Mouse (Mus musculus): Measurements from ENCODE around the gene Ckap5. TPM values are rescaled to one million over a fixed set of nuclear protein-coding genes. Genes with fewer than 3 reads are reported as not detected.
"Not testable (repeated sequence)": the region's sequence is repeated elsewhere in the genome, so short reads cannot be mapped to it uniquely, and the experiment has no call there.

The Ckap5 gene
- polyA plus RNA-seq (2012; rRNA removed) = 4.9 and 5.9 TPM in 2 replicates

GRCm38 (mm10) chr2:91526294-91527146 is at the start of gene Ckap5:
Ckap5 (plus strand) TSS chr2:91526762.
- Histone ChIP-seq H3K4me1 (ENCODE audit: control insufficient read depth, insufficient read depth, low read length) (no peaks in the 10 kb centered on the region; the same call in 1 of the 2 replicates), H3K36me3 (ENCODE audit: control insufficient read depth, insufficient read depth, low read length) (no peaks in the 10 kb centered on the region), H3K4me3 (ENCODE audit: insufficient read depth, low read depth, low read length) (peak within 1 kb of the TSS; percentile 88), H3K27me3 (replicated peaks; ENCODE audit: control insufficient read depth, insufficient read depth, low read length) (no peaks in the 10 kb centered on the region), H3K27ac (ENCODE audit: insufficient read depth, low read depth, low read length) (peak within 1 kb of the TSS; percentile 74)
- under 1% methylated on average over 64 of the region's 64 CpGs for WGBS
- no peak for TF ChIP-seq POLR2A (IDR thresholded peaks at IDR 0.05; ENCODE audit: low read depth, low read length)
- no peak for TF ChIP-seq CTCF (conservative IDR thresholded peaks at IDR 0.05; ENCODE audit: insufficient read depth, insufficient read length, low read depth, low read length)
- peak; percentile 96 for DNase-seq

GRCm38 (mm10) chr2:91476841-91477240 is 49.7 kb upstream of the Ckap5 start:
- Histone ChIP-seq H3K36me3 (ENCODE audit: control insufficient read depth, insufficient read depth, low read length) (no peaks in the 10 kb centered on the region), H3K4me1 (ENCODE audit: control insufficient read depth, insufficient read depth, low read length) (no peaks in the 10 kb centered on the region; the same call in 1 of the 2 replicates), H3K27me3 (replicated peaks; ENCODE audit: control insufficient read depth, insufficient read depth, low read length) (no peaks in the 10 kb centered on the region), H3K4me3 (ENCODE audit: insufficient read depth, low read depth, low read length) (no peak overlapping the region), H3K27ac (ENCODE audit: insufficient read depth, low read depth, low read length) (no peak overlapping the region)
- TF ChIP-seq CTCF (conservative IDR thresholded peaks at IDR 0.05; ENCODE audit: insufficient read depth, insufficient read length, low read depth, low read length) (no peak), POLR2A (IDR thresholded peaks at IDR 0.05; ENCODE audit: low read depth, low read length) (no peak)
- DNase-seq = no peak
- 75% methylated on average over 7 of the region's 7 CpGs for WGBS

GRCm38 (mm10) chr2:91480399-91480801 is 46.2 kb upstream of the Ckap5 start:
- no peaks in the 10 kb centered on the region for H3K4me1 ChIP-seq (ENCODE audit: control insufficient read depth, insufficient read depth, low read length)
- no peaks in the 10 kb centered on the region for H3K36me3 ChIP-seq (ENCODE audit: control insufficient read depth, insufficient read depth, low read length)
- H3K4me3 ChIP-seq (ENCODE audit: insufficient read depth, low read depth, low read length) = no peak overlapping the region
- no peak for DNase-seq
- TF ChIP-seq POLR2A (IDR thresholded peaks at IDR 0.05; ENCODE audit: low read depth, low read length) (no peak), CTCF (conservative IDR thresholded peaks at IDR 0.05; ENCODE audit: insufficient read depth, insufficient read length, low read depth, low read length) (no peak)
- H3K27me3 ChIP-seq (replicated peaks; ENCODE audit: control insufficient read depth, insufficient read depth, low read length) = no peaks in the 10 kb centered on the region
- no peak overlapping the region for H3K27ac ChIP-seq (ENCODE audit: insufficient read depth, low read depth, low read length)
- WGBS = 97% methylated on average over 9 of the region's 9 CpGs

- peak; percentile 81 for DNase-seq
- Histone ChIP-seq H3K4me3 (ENCODE audit: insufficient read depth, low read depth, low read length) (no peak overlapping the region), H3K27ac (ENCODE audit: insufficient read depth, low read depth, low read length) (no peak overlapping the region), H3K27me3 (replicated peaks; ENCODE audit: control insufficient read depth, insufficient read depth, low read length) (no peaks in the 10 kb centered on the region), H3K36me3 (ENCODE audit: control insufficient read depth, insufficient read depth, low read length) (no peaks in the 10 kb centered on the region), H3K4me1 (ENCODE audit: control insufficient read depth, insufficient read depth, low read length) (no peaks in the 10 kb centered on the region)
- TF ChIP-seq POLR2A (IDR thresholded peaks at IDR 0.05; ENCODE audit: low read depth, low read length) (no peak), CTCF (conservative IDR thresholded peaks at IDR 0.05; ENCODE audit: insufficient read depth, insufficient read length, low read depth, low read length) (peak; percentile 61)
- 51% methylated on average over 6 of the region's 6 CpGs for WGBS
These were observed 45.6 kb upstream of the Ckap5 start for GRCm38 (mm10) chr2:91480805-91481514.

GRCm38 (mm10) chr2:91484698-91485097 is 41.9 kb upstream of the Ckap5 start:
- WGBS = 65% methylated on average over 4 of the region's 4 CpGs
- no peak for TF ChIP-seq POLR2A (IDR thresholded peaks at IDR 0.05; ENCODE audit: low read depth, low read length)
- TF ChIP-seq CTCF (conservative IDR thresholded peaks at IDR 0.05; ENCODE audit: insufficient read depth, insufficient read length, low read depth, low read length) = no peak
- no peak overlapping the region for H3K4me3 ChIP-seq (ENCODE audit: insufficient read depth, low read depth, low read length)
- no peak overlapping the region for H3K27ac ChIP-seq (ENCODE audit: insufficient read depth, low read depth, low read length)
- no peak for DNase-seq
- H3K36me3 ChIP-seq (ENCODE audit: control insufficient read depth, insufficient read depth, low read length) = no peaks in the 10 kb centered on the region; the same call in 1 of the 2 replicates
- no peaks in the 10 kb centered on the region for H3K4me1 ChIP-seq (ENCODE audit: control insufficient read depth, insufficient read depth, low read length)
- no peaks in the 10 kb centered on the region for H3K27me3 ChIP-seq (replicated peaks; ENCODE audit: control insufficient read depth, insufficient read depth, low read length)

GRCm38 (mm10) chr2:91485256-91485655 is 41.3 kb upstream of the Ckap5 start:
- Histone ChIP-seq H3K27ac (ENCODE audit: insufficient read depth, low read depth, low read length) (no peak overlapping the region), H3K36me3 (ENCODE audit: control insufficient read depth, insufficient read depth, low read length) (no peaks in the 10 kb centered on the region; the same call in 1 of the 2 replicates), H3K27me3 (replicated peaks; ENCODE audit: control insufficient read depth, insufficient read depth, low read length) (no peaks in the 10 kb centered on the region), H3K4me1 (ENCODE audit: control insufficient read depth, insufficient read depth, low read length) (no peaks in the 10 kb centered on the region), H3K4me3 (ENCODE audit: insufficient read depth, low read depth, low read length) (no peak overlapping the region)
- no peak for TF ChIP-seq POLR2A (IDR thresholded peaks at IDR 0.05; ENCODE audit: low read depth, low read length)
- TF ChIP-seq CTCF (conservative IDR thresholded peaks at IDR 0.05; ENCODE audit: insufficient read depth, insufficient read length, low read depth, low read length) = no peak
- WGBS = 50% methylated on average over 6 of the region's 6 CpGs
- DNase-seq = peak; percentile 57

- H3K27ac ChIP-seq (ENCODE audit: insufficient read depth, low read depth, low read length); H3K4me3 ChIP-seq (ENCODE audit: insufficient read depth, low read depth, low read length); H3K27me3 ChIP-seq (replicated peaks; ENCODE audit: control insufficient read depth, insufficient read depth, low read length); H3K4me1 ChIP-seq (ENCODE audit: control insufficient read depth, insufficient read depth, low read length); H3K36me3 ChIP-seq (ENCODE audit: control insufficient read depth, insufficient read depth, low read length): not testable (repeated sequence)
- 0 out of 2 replicates have a peak, but pooled peaks have one; percentile 15 for TF ChIP-seq CTCF (conservative IDR thresholded peaks at IDR 0.05; ENCODE audit: insufficient read depth, insufficient read length, low read depth, low read length)
- DNase-seq = peak; percentile 46
- 44% methylated on average over 3 of the region's 3 CpGs for WGBS
These were observed 39.3 kb upstream of the Ckap5 start for GRCm38 (mm10) chr2:91487295-91487694.
